ENCODE assay signal across 29 mouse cellular contexts in genomic region chr13:75460335-75460878, GRCm38 (mm10).
DNase-seq lines count a peak whose midpoint lies in the region; ATAC-seq lines count a peak whose summit lies in the region.
"Had no signal": no experiment of that assay in that cellular context is flagged by ENCODE, and none has a peak within 500 bp of the region (broad histone marks: within the 10 kb centered on the region; RNA-seq: fewer than 3 reads in every experiment).

No protein-coding gene starts in this region.

- H3K4me3 ChIP-seq in kidney, embryonic 15.5 days (replicated peaks), result no peak overlapping the region
- H3K4me3 ChIP-seq in embryonic facial prominence, embryonic 12.5 days, result no peak overlapping the region
- H3K4me3 ChIP-seq: forebrain, embryonic 12.5 days; gastrocnemius, adult 2 months; hindbrain, embryonic 10.5 days; hindbrain, embryonic 15.5 days; left cerebral cortex, adult 2 months; limb, embryonic 13.5 days; liver, embryonic 13.5 days; midbrain, embryonic 10.5 days; midbrain, embryonic 15.5 days had no signal

- 39% methylated on average over 1 of the region's 1 CpGs for WGBS in kidney, embryonic 15.5 days
- 67% methylated on average over 1 of the region's 1 CpGs for WGBS in embryonic facial prominence, embryonic 12.5 days

- ATAC-seq in kidney, embryonic 15.5 days (replicated peaks; ENCODE audit: low FRiP score), result peak; percentile 75; the same call in 1 of the 2 replicates
- ATAC-seq in embryonic facial prominence, embryonic 12.5 days (ENCODE audit: insufficient number of reproducible peaks, insufficient read depth, low FRiP score, low TSS enrichment), result peak; percentile 82; the same call in 1 of the 2 replicates
- ATAC-seq: activated CD4-positive, CD25-positive, alpha-beta regulatory T cell, adult 4 months; inflammation-experienced regulatory T-cells, adult 6 months; midbrain, embryonic 15.5 days had no signal

- H3K4me1 ChIP-seq in kidney, embryonic 15.5 days, result peaks cover 3% of the 10 kb centered on the region; the same call in 1 of the 2 replicates
- no peaks in the 10 kb centered on the region for H3K4me1 ChIP-seq in embryonic facial prominence, embryonic 12.5 days
- H3K4me1 ChIP-seq: forebrain, embryonic 12.5 days; hindbrain, embryonic 15.5 days; limb, embryonic 13.5 days; liver, embryonic 13.5 days; midbrain, embryonic 10.5 days; midbrain, embryonic 15.5 days had no signal

- H3K36me3 ChIP-seq in kidney, embryonic 15.5 days, result no peaks in the 10 kb centered on the region
- no peaks in the 10 kb centered on the region for H3K36me3 ChIP-seq in embryonic facial prominence, embryonic 12.5 days
- H3K36me3 ChIP-seq: forebrain, embryonic 12.5 days; hindbrain, embryonic 10.5 days; hindbrain, embryonic 15.5 days; limb, embryonic 13.5 days; liver, embryonic 13.5 days; midbrain, embryonic 10.5 days; midbrain, embryonic 15.5 days had no signal

- H3K9me3 ChIP-seq in kidney, embryonic 15.5 days (replicated peaks), result no peaks in the 10 kb centered on the region
- no peaks in the 10 kb centered on the region for H3K9me3 ChIP-seq in embryonic facial prominence, embryonic 12.5 days
- H3K9me3 ChIP-seq: forebrain, embryonic 12.5 days; hindbrain, embryonic 10.5 days; hindbrain, embryonic 15.5 days; limb, embryonic 13.5 days; liver, embryonic 13.5 days; midbrain, embryonic 10.5 days; midbrain, embryonic 15.5 days had no signal

- no peaks in the 10 kb centered on the region for H3K27me3 ChIP-seq in kidney, embryonic 15.5 days
- H3K27me3 ChIP-seq in embryonic facial prominence, embryonic 12.5 days, result no peaks in the 10 kb centered on the region
- H3K27me3 ChIP-seq: forebrain, embryonic 12.5 days; hindbrain, embryonic 15.5 days; limb, embryonic 13.5 days; liver, embryonic 13.5 days; midbrain, embryonic 15.5 days had no signal

- H3K9ac ChIP-seq in kidney, embryonic 15.5 days, result no peak overlapping the region
- no peak overlapping the region for H3K9ac ChIP-seq in embryonic facial prominence, embryonic 12.5 days
- H3K9ac ChIP-seq: forebrain, embryonic 12.5 days; hindbrain, embryonic 15.5 days; limb, embryonic 13.5 days; liver, embryonic 13.5 days; midbrain, embryonic 15.5 days had no signal

- H3K27ac ChIP-seq in kidney, embryonic 15.5 days, result no peak overlapping the region
- no peak overlapping the region for H3K27ac ChIP-seq in embryonic facial prominence, embryonic 12.5 days
- H3K27ac ChIP-seq: forebrain, embryonic 12.5 days; gastrocnemius, adult 2 months; hindbrain, embryonic 10.5 days; hindbrain, embryonic 15.5 days; left cerebral cortex, adult 2 months; limb, embryonic 13.5 days; liver, embryonic 13.5 days; midbrain, embryonic 10.5 days; midbrain, embryonic 15.5 days had no signal

- no peak overlapping the region for H3K4me2 ChIP-seq in kidney, embryonic 15.5 days
- no peak overlapping the region for H3K4me2 ChIP-seq in embryonic facial prominence, embryonic 12.5 days (replicated peaks)
- H3K4me2 ChIP-seq: forebrain, embryonic 12.5 days; hindbrain, embryonic 15.5 days; limb, embryonic 13.5 days; liver, embryonic 13.5 days; midbrain, embryonic 15.5 days had no signal

- no peak for DNase-seq in kidney, adult 18-20 months
- peak; percentile 56 for DNase-seq in R1 (ENCODE audit: low read depth, low spot score)
- DNase-seq in forelimb bud, embryonic 11.5 days (ENCODE audit: low read depth, low spot score), result peak; percentile 25
- no peak for DNase-seq in spleen, adult 18-20 months
- DNase-seq in heart, adult 9 months (ENCODE audit: low spot score in 2 of 2), result no peak
- no peak for DNase-seq in frontal cortex, postnatal 25 days (ENCODE audit: low spot score in 2 of 2)
- DNase-seq: adrenal gland, adult 2 months; adrenal gland, postnatal 36 days; B cell, adult 2 months; cerebellum, adult 8-10 months; cerebellum, postnatal 25 days; gastrocnemius, adult 2 months; heart, postnatal 14 days; kidney, adult 11 months; kidney, postnatal 25 days; liver, embryonic 13.5 days; lung, adult 18-20 months; lung, postnatal 14 days had no signal

Comparison
In these comparisons a context has a peak if more than half of its experiments do, and no peak if none do; other contexts are left out.
1. DNase-seq: peak in R1 (single experiment) and forelimb bud, embryonic 11.5 days (single experiment); none in kidney, adult 18-20 months (single experiment), spleen, adult 18-20 months (0 of 2), heart, adult 9 months (0 of 2) and frontal cortex, postnatal 25 days (0 of 2).